Mouse (Mus musculus): ENCODE data around the gene Hrh3. TPM values are rescaled to one million over a fixed set of nuclear protein-coding genes. Genes with fewer than 3 reads are reported as not detected.
A peak's percentile ranks its signal among the peaks of the same experiment; 100 is the strongest.

Hrh3 gene
- total and polyA plus RNA-seq, 3 experiments, result 0.16 TPM; not detected in 2

GRCm38 (mm10) chr2:180105441-180106190 lies 1.3 kb upstream of the Hrh3 start:
- DNase-seq, result no peak

DNA sequence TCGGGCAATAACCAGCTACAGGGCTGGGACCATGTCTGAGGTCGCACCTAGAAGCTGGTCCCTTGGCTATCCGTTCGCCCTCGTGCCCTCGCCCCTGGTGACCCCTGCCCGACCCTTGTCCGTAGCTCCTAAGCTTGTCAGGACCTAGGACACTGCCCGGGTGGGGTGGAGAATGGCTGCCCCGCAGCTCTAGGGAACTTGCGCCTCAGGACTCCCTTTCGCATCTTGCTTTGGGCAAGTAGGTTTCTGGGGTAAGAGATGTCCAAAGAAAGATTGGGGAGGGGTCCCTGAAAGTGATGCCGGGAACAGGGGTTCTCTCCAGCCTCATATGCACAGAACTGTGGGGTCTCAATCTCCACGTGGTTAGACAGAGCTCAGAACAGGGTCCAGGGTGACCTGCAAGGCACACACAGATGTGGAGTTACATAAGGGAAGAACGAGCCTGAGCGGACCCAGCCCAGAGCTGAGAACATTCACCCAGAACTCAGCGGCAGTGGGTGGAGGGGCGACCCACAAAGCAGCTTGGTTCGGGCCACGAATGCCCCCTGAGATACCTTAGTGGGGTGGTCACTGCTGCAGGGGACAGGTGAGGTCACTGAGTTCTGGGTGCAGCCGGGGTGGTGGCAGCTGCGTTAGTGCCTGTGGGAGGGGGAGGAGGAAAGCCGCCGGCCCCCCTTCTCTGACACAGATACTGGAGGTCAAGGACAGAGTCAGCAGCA lies 530 bp upstream of the Hrh3 start:
- no peak for DNase-seq

- DNase-seq, result no peak
Measured at GRCm38 (mm10) chr2:180103151-180103977, 924 bp downstream of the Hrh3 start.

DNA sequence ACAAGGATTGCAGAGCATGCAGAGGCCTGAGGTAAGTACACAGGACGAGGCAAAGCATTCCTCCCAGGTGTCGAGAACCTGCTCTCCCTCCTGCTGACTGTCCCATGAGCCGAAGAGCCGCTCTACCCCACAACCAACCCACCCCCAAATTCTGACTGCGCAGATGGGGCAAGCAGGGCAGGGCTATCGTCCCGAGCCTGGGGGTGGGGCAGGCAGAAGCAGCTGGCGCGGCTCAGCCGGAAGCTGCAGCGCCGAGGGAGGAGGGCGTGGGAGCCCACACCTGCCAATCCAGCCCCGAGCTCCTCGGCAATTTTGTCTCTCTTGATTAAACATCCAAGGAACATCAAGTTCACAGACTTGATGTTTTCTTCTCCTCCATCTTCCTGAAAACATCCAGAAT lies 4.8 kb downstream of the Hrh3 start:
- DNase-seq, result no peak

- DNase-seq, result no peak
Measured at GRCm38 (mm10) chr2:180098167-180098566, 6.1 kb downstream of the Hrh3 start.

DNA sequence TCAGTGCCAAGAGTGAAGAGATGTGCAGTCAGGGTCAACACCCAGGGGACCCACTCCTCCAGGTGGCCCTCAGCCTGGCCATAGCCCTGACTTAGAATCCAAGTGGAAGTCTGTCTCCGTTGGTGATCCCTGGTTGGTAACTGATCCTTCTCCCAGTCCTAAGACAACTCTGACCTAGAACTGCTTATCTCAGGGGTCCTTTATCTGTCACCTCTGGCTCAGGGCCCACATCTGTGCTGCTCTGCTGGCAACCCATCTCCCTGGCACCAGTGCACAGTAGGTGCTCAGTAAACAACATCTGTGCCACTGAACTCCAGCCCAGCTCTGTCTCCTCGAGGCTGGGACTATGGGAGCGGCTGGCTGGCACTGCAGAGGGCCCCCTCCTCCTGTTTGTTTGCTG lies 6.7 kb downstream of the Hrh3 start:
- no peak for DNase-seq

DNA sequence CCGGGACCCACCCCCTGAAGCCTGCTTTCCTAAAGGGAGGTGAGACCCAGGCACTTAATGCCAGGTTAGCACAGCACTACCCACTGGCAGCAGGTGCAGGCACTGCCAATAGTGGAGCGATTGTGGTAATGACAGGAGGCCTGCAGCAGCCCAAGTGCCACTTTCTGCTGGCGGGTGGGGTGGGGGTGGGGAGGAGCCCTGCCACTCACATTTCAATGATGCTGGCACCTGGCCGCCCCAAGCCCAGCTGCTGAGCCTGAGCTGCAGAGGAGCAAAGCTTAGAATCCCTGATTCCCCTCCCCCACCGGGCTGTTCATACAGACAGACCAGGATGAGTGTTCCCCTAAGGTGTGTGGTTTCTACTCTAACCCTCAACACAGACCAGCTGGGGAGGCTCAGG lies 8.6 kb downstream of the Hrh3 start:
- no peak for DNase-seq

- no peak for DNase-seq
Measured at GRCm38 (mm10) chr2:180090285-180090684, 14.0 kb downstream of the Hrh3 start.

DNA sequence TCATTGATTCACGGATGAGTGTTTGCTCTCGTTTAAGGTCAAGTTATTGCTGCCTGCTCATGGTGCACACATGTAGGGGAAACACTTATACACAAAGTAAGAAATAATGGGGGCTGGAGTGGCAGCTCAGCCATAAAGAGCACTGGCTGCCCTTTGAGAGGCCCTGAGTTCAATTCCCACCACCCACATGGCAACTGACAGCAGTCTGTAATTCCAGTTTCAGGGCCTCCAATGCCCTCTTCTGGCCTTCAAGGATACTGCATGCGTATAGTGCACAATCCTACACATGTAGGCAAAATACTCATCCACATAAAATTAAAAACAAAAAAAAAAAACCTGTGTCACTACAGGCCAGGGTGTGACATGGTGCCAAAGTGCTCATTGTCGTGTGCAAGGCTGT lies 16.8 kb downstream of the Hrh3 start:
- no peak for DNase-seq

DNA sequence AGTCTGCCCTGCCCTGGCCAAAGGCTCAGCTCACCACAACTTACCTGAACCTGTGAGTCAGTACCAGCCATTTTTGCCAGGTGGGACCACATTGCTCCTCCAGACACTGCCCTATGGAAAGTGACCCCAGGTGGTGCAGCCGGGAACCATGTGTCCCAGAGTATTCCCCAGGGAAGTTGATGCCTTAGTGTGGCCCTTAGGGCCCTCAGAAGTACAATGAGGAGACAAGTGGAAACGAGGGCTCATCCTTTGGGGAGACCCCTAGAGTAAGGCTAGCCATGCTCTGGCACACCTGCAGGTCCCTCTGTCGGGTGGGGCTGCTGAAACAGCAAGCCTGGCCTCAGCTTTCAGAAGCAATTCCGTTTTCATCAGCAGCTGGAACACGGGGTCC lies 17.7 kb downstream of the Hrh3 start:
- no peak for DNase-seq

DNA sequence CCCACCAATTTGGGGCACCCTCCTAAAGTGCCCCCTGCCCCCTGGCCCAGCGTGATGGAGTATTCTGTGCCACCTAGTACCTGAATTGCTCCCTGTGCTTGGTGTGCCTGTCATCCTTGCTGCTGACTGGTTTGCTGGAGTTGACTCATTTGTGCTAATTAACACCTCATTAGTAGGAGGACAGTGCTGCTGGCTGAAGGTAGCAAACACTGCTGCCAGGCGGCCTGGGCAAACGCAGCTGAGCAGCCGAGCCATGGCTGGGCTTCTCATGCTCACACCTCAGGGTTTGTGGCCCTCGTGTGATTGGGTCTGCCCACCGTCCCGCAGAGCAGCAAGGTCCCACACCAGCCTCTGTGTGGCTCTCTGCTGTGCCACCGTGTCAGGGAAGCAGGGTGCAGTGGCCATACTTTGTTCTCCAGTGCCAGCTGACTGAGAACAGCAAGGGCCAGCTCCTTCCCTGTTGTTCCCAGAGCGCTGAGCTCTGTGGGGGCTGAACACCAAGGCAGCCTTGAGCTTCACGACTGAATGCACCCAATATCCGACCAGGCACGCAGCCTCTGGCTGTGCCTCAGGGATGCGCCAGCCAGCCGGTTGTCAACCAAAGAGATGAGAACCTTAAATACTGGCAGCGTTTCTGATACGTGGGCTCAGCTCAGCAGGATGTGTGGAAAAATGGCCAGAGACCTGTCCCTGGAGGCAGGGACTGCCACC lies 18.2 kb downstream of the Hrh3 start:
- DNase-seq, result no peak

DNA sequence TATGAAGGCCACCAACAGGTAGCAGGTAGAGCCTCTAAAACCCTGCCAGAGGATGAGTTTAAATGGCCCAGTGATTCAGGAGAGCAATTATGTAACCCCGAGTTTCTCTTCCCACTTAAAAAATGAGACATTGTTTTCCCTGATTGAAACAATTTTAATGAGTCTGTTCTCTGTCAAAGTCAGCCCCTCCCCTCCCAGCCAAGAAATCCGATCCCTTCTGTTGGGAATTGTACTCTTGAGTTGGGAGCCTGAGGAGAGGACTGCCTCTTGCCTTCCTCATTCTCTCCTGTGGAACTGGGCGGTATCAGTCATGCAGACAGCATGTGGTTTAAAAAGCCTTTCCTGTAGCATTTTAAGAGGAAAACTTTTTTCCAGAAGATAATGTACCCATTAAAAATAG lies 19.7 kb downstream of the Hrh3 start:
- no peak for DNase-seq

GRCm38 (mm10) chr2:180083063-180083462 lies 21.2 kb downstream of the Hrh3 start:
- DNase-seq, result no peak

- DNase-seq, result no peak
Measured at GRCm38 (mm10) chr2:180080680-180081079, 23.6 kb downstream of the Hrh3 start.

DNA sequence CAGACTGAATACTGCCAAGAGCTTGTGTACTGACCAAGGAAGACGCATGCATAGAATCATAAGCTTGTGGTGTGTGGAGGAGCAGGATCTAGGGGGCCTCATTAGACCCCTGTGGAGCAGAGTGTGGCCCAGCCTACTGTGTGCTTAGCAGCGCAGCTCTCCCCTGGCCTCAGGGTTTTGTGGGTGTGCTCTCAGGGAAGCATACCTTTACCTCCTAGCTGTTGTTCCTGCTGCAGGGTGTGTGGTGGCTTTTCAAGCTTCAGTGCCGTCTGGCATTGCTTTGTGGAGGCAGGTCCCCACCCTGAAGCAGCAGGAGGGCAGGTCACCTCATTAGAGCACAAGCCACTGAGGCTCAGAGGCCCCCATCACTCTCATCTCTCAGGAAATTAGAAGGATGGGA lies 26.7 kb downstream of the Hrh3 start:
- no peak for DNase-seq

DNA sequence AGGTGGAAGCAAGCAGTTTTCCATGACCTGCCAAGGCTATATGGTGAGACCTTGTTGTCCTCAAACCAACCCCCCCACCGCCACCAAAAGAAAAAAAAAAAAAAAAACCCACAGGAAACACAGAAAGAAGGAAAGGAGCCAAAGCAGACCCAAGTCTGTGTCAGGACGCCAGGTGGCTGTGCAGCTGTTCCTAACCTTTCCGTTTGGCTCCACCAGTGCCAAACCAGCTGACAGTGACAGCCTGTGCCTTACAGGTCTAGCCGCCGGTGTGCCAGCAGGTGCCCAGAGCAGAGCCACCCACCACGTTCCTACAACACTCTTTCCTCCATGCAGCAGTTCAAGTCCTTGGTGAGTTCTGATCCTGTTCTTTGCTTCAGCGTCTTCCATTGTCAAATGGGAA lies 31.4 kb downstream of the Hrh3 start:
- no peak for DNase-seq

DNA sequence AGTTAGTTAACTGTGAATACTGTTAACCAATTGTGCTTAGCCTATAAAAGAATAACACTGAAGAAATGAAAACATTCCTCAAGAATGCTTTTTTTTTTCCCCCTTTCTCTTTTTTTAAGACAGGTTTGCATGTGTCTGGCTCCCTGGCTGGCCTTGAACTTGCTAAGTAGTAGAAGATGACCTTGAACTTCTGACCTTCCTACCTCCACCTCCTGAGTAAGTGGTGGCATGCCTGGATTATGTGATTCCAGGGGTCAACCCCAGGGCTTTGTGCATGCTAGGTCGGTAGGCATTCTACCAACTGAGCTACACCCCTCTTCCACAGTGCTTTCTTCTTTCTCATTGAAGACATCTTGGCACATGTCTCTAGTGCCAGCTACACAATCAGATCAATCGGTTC lies 32.6 kb downstream of the Hrh3 start:
- DNase-seq, result no peak

DNA sequence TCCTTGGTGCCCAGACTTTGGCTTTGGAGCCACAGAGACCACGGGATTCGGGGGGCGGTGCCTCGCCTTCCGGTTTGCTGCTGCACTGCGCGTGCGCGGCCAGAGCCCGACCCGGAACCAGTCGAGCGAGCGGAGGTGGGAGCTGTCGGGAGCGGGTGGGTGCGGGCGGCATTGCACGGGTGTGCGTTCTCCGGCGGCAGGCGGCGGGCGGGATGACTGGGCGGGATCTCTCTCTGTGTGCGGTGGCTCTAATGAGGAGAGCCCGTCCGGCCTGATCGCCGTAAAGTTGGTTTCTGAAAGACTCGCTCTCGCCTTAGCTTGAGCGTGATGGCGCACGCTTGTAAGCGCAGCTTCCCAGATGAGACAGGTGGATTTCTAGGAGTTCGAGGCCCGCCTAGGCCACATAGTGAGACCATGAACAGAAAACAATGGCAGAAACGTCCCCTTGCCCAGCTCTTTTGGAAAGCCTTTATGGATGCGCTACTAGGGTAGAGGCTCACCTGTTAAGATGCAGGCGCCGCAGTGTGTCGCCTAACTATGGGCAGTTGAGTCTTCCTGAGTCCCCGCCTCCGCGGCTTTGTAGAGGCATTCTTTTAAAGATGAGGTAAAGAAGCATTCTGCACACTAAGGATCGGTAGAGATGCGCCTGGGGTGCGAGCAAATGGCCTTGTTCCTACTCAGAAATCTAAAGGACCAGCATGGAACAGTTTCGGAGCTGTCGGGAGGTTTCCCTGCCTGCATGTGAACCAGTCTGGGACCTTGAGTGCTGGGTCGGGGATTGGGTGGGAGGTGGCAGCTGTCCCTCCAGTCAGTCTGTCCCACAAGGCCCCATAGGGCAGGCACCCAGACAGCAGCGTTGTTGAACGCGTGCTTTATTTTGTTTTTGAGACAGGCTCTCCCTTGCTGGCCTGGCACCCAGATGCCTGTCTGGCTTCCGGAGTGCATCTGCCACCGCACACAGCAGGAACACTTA lies 33.5 kb downstream of the Hrh3 start, which contains the start of gene Mtg2:
Gene Mtg2 (plus strand): TSS at position 108 of the 973 bp plus-strand sequence.
- DNase-seq, result peak; percentile 97

- no peak for DNase-seq
Measured at GRCm38 (mm10) chr2:180069770-180070480, 34.4 kb downstream of the Hrh3 start.
